Mouse (Mus musculus) liver, postnatal 0 days (tissue): Measurements from ENCODE around the gene Slc25a27.

Source experiments
- CTCF ChIP-seq: sonication (generic); IDR thresholded peaks from 2 replicates; pipeline ENCODE4 v1.5.1; 2016; ENCODE audit warnings: antibody characterized with exemption, low read depth
- EP300 ChIP-seq: IDR thresholded peaks from 2 replicates; pipeline ENCODE4 v1.6.1; 2016; ENCODE audit warnings: antibody characterized with exemption, low read depth, mild to moderate bottlenecking

GRCm38 (mm10) chr17:43701060-43701459 lies 34.0 kb upstream of the Slc25a27 start:
- peak; percentile 72 for TF ChIP-seq CTCF
- TF ChIP-seq EP300: no peak
